Mouse (Mus musculus) lung, postnatal 0 days (tissue): ENCODE measurements at regions not wholly inside any gene's neighbourhood (a gene's known extent, or its start where the extent isn't known, plus 50 kb on each side); places are given as distances from the start of the nearest gene placed in this dataset.

Source experiments
- CTCF ChIP-seq: IDR thresholded peaks from 2 replicates; pipeline ENCODE4 v1.5.1; 2016; ENCODE audit warnings: antibody characterized with exemption, mild to moderate bottlenecking
- EP300 ChIP-seq: IDR thresholded peaks from 2 replicates; pipeline ENCODE4 v1.6.1; 2016; ENCODE audit warnings: antibody characterized with exemption, mild to moderate bottlenecking, control low read depth

DNA sequence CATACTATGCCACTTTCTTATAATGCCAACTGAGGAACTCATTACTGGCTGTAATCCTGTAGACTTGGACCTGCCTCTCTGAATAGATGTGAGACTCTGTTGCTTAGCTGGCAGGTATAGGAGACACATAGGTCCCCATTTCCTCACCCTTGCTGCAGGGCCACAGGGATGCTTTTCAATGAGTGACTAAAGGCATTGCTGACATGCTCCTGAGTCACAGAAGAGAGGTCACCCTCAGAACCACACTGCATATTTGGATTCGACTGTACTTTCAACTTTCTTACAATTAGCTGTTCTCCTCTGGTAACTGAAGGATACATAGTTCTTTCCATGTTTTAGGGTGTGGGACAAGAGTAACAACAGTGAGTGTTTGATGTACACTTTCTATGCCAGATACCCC is 55.2 kb upstream of the Trabd2b start:
- TF ChIP-seq CTCF: no peak
- TF ChIP-seq EP300: no peak
